Mouse (Mus musculus): ENCODE results near the gene Arrdc1. TPM values are rescaled to one million over a fixed set of nuclear protein-coding genes. Genes with fewer than 3 reads are reported as not detected.
"Not testable (repeated sequence)": the region's sequence is repeated elsewhere in the genome, so short reads cannot be mapped to it uniquely, and the experiment has no call there.

Gene Arrdc1
- polyA plus RNA-seq (2016; fragmentation: Nextera tagmentation; extraction: Ambion mirVana) = 18.9 and 20.3 TPM in 2 replicates

DNA sequence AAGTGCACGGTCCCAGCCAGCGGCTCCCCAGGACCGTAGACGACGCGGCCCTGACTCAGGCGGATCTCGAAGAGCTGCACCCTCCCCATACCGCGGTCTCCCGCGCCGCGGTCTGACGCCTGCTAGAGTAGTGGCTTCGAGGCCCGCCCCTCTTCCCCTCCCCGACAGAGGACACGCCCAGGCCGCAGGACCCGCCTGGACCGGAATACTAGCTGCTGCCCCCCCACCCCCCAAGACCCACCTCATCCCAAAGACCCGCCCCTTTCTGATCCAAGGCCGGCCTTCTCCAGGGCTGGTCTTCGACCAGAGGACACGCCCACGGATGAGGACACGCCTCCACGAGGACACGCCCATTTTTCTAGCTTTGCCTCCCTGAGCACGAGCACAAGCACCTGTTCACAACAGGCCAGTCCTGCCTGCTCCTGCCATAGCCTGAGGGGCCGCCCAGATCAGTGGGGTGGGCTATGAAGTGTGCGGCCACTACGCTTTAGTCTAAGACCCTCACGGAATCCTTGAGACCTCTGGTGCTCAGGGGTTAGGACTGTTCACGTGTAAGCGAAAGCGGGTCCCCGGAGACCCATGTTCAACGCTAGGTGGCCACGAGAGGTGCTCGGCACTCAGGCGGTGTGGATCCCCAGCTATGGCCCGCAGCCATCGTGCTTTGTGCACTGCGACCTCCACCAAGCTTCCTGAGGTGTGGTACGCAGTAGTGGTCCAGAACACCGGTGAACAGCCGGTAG is at the start of gene Arrdc1:
Gene Arrdc1, minus strand, starts transcription at position 196 of the 740 bp plus-strand sequence.
- Histone ChIP-seq H3K36me3 (no peaks in the 10 kb centered on the region), H3K4me3 (peak within 1 kb of the TSS; percentile 46), H3K4me1 (peaks cover 17% of the 10 kb centered on the region; the same call in 1 of the 2 replicates), H3K9ac (peak within 1 kb of the TSS; percentile 61), H3K27me3 (replicated peaks) (0 out of 2 replicates have a peak, but pooled peaks cover 4% of the 10 kb centered on the region), H3K27ac (no peak within 1 kb of the TSS), H3K4me2 (replicated peaks) (peak within 1 kb of the TSS; percentile 80), H3K9me3 (no peaks in the 10 kb centered on the region)
- ATAC-seq (ENCODE audit: low FRiP score, low read depth) = peak; percentile 92
- under 1% methylated on average over 49 of the region's 49 CpGs for WGBS

DNA sequence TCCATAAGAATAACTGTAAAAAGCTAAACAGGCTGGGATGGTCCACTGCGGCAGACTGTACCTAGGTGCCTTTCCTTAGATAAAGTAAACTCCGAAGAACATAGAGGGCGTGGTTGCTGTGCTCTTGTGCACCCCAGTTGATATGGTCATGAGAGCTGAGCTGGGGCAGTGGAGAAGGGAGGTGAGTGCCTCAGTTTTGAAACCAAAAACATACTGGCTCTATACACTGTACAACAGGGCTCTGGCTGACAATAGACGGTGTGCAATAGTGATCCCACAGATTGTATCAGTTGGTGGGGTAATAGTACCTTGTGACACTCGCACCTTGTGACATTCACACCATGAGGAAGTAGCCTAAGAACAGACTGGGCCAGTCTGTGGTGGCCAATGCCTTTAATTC is 41.9 kb upstream of the Arrdc1 start:
- Histone ChIP-seq H3K4me2 (replicated peaks) (no peak overlapping the region), H3K9ac (no peak overlapping the region), H3K4me3 (no peak overlapping the region), H3K27me3 (replicated peaks) (no peaks in the 10 kb centered on the region), H3K36me3 (peaks cover 10% of the 10 kb centered on the region), H3K9me3 (no peaks in the 10 kb centered on the region), H3K4me1 (peaks cover 22% of the 10 kb centered on the region), H3K27ac (no peak overlapping the region)
- no peak for ATAC-seq (ENCODE audit: low FRiP score, low read depth)
- WGBS = 92% methylated on average over 5 of the region's 5 CpGs

DNA sequence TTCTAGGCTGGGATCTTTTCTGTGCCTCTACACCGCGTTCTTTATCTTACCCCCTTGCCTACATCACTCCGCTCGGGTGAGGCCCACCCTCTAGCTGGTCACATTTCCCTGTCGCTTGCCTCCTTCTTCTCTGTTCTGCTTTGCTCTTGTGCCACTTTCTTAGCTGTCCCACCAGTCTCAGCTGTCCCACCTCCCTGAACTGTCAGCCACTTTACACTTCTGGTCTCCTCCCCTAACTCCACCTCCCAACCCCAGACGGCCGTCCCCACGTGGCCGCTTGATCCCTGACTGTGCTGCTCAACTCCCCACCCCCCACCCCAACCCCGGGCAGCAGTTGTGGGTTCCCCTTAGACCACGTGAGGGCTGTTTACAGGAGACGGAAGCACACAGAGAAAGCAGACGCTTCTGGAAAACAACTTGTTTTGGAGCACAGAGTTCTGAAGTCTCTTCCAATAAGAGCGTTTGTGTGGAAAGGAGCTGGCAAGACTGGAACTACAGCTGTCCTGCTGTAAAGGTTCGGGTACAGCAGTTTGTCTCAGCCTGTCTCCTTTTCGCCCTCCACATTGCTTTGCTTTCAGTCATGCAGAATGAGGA is 40.7 kb upstream of the Arrdc1 start, which contains the start of gene Pnpla7:
Gene Pnpla7, plus strand, starts transcription at position 330 of the 594 bp plus-strand sequence.
- H3K4me3 ChIP-seq = peak within 1 kb of the TSS; percentile 66
- 2% methylated on average over 16 of the region's 16 CpGs for WGBS
- ATAC-seq (ENCODE audit: low FRiP score, low read depth) = peak; percentile 38

DNA sequence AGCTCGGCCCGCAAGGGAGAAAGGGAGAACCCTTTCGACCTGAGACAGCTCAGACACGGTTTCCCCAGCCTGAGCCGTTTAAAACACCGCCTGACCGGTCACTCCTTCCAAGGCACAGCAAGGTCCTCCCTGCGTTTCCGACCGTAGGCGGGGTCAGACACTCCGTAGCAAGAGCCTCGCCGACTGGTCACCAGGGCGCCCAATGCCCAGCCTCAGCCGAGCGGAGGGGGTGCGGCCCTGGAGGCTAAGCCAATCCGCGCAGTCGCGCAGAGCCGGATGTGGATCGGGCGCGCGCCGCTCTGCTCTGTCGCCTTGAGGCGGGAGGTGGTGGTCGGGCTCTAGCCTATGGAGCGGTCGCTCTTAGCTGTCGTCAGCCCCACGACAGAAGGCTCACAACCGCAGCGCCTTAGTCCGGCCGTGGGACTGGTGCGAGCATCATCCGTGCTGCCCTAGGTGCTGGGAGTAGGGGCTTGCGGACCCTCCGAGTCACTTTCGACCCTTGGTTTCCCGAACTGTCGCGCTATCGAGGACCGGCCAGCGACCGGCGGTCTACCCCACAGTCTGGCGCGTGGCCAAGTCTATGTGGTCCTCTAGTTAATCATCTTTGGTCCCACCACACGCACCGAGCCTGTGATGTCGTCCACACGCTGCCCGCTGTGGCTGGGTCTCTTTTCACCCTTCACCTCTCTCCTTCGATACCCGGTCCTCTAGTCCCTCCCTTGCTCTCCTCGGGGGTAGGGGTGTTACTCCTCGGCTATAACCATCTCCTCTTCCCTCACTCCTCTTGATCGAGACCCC is 40.1 kb upstream of the Arrdc1 start, which contains the start of gene Mrpl41:
Gene Mrpl41, minus strand, starts transcription at position 193 of the 798 bp plus-strand sequence.
- Histone ChIP-seq H3K27ac (peak within 1 kb of the TSS; percentile 64), H3K4me2 (replicated peaks) (peak within 1 kb of the TSS; percentile 85), H3K9me3 (no peaks in the 10 kb centered on the region), H3K27me3 (replicated peaks) (no peaks in the 10 kb centered on the region), H3K4me1 (peaks cover 22% of the 10 kb centered on the region), H3K9ac (peak within 1 kb of the TSS; percentile 54), H3K36me3 (peaks cover 27% of the 10 kb centered on the region), H3K4me3 (peak within 1 kb of the TSS; percentile 66)
- ATAC-seq (ENCODE audit: low FRiP score, low read depth) = peak; percentile 100
- under 1% methylated on average over 64 of the region's 64 CpGs for WGBS

More for the DNA sequence above, 40.7 kb upstream of the Arrdc1 start, which contains the start of gene Pnpla7:
- Histone ChIP-seq H3K9ac (peak within 1 kb of the TSS; percentile 54), H3K9me3 (no peaks in the 10 kb centered on the region), H3K36me3 (peaks cover 20% of the 10 kb centered on the region), H3K4me2 (replicated peaks) (peak within 1 kb of the TSS; percentile 85), H3K27me3 (replicated peaks) (no peaks in the 10 kb centered on the region), H3K27ac (peak within 1 kb of the TSS; percentile 64), H3K4me1 (peaks cover 22% of the 10 kb centered on the region)

DNA sequence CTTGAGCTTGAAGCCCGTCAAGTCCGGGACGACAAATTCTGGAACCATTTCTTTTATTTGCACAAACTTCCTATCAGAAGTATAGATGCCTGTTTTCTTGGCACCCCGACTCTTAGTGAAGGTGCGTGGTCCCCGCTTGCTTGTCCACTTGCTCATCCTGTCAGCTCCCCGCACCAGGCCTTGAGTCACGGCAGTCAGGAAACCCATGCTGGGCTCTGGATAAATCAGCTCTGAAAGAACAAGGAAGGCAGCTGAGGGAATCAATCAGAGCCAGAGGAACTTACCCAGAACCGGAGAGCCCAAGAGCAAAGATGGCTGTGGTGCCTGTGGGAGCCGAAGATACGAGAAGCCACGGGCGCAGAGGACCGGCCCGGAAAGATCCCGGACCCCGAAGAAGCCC is 39.4 kb upstream of the Arrdc1 start:
- not testable (repeated sequence) for H3K9me3 ChIP-seq; H3K27ac ChIP-seq; ATAC-seq (ENCODE audit: low FRiP score, low read depth); H3K27me3 ChIP-seq (replicated peaks)
- Histone ChIP-seq H3K36me3 (peaks cover 33% of the 10 kb centered on the region), H3K4me2 (replicated peaks) (peak overlapping the region; percentile 85), H3K4me1 (peaks cover 22% of the 10 kb centered on the region), H3K4me3 (peak overlapping the region; percentile 66), H3K9ac (peak overlapping the region; percentile 54)
- WGBS = under 1% methylated on average over 17 of the region's 17 CpGs

DNA sequence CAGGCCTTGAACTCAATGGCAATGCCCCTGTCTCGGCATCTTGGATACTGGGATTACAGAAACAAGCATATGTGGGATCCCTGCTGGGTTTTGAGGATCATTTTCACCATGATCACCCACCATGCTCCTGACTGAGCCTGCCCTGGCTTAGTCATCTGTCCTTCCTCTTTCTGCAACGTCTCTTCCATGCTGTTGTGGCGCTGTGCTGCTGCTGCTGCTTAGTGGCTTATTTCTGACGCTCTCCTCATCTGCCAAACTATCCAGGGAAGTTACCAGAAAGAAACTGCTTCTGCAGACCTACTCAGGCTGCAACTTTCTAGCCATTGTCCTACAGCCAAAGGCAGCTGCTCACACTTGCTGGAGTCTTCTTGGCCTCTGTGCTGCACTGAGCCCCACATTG is 35.3 kb upstream of the Arrdc1 start:
- Histone ChIP-seq H3K36me3 (peaks cover 63% of the 10 kb centered on the region), H3K9me3 (no peaks in the 10 kb centered on the region), H3K27me3 (replicated peaks) (no peaks in the 10 kb centered on the region), H3K4me3 (no peak overlapping the region), H3K4me1 (peaks cover 13% of the 10 kb centered on the region), H3K9ac (no peak overlapping the region), H3K27ac (no peak overlapping the region), H3K4me2 (replicated peaks) (no peak overlapping the region)
- ATAC-seq (ENCODE audit: low FRiP score, low read depth) = no peak
- 90% methylated on average over 4 of the region's 4 CpGs for WGBS

DNA sequence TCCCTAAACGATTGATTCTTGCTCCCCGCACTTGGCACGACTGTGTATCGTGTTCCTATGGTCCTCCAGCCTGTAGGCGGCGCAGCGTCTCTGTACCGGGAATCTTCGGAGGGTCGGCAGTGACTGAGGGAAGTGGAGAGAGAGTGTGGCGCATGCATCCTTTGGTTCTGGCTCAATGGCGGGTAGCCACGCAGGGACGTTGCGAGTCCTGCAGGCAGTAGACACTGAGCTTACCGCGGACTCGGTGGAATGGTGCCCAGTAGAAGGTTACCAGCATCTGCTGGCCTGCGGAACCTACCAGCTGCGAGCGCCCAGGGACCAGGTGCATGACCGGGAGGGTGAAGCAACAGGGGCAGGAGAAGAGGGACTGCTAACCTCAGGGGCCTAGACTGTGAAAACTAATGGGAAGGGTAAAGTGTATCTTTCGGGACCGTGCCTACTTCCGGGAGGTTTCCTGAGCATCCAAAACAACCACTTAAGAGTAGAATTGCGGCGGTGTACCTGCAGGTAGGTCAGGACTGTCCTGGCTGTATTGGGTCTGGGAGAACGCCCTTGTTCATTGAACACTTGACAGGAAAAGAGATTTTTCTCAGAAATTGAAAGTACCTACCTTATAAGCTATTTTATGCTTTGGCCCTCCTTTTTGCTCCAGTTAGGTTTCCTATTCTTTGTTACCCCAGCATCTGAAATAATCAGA is 27.4 kb upstream of the Arrdc1 start, which contains the start of gene Dph7:
Gene Dph7, plus strand, starts transcription at position 97 of the 697 bp plus-strand sequence.
- Histone ChIP-seq H3K27me3 (replicated peaks) (no peaks in the 10 kb centered on the region), H3K4me1 (peaks cover 11% of the 10 kb centered on the region), H3K4me2 (replicated peaks) (peak within 1 kb of the TSS; percentile 73), H3K4me3 (peak within 1 kb of the TSS; percentile 84), H3K36me3 (peaks cover 47% of the 10 kb centered on the region), H3K9me3 (no peaks in the 10 kb centered on the region), H3K27ac (no peak within 1 kb of the TSS), H3K9ac (peak within 1 kb of the TSS; percentile 72)
- WGBS = 2% methylated on average over 28 of the region's 28 CpGs
- peak; percentile 93 for ATAC-seq (ENCODE audit: low FRiP score, low read depth)

DNA sequence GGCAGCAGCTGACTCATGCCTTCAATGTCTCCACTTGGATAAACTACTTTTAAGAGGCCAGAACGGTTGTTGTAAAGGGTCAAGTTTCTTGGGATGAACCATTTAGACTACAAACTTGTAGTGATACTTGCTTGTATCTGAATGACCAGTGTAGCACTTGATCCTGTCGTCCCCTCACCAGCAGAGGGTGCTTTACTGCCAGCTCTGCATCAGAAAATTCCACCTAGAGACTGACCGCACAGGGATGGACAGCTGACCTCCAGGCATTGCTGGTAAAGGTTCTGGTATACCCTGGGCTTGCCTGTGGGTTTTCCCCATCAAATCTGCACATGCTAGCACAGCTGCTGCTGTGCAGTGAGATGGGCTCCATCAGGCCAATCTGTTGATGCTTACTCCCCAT is 25.9 kb upstream of the Arrdc1 start:
- no peaks in the 10 kb centered on the region for H3K9me3 ChIP-seq
- H3K27me3 ChIP-seq (replicated peaks) = no peaks in the 10 kb centered on the region
- H3K4me3 ChIP-seq = no peak overlapping the region
- H3K27ac ChIP-seq = no peak overlapping the region
- H3K4me1 ChIP-seq = peaks cover 11% of the 10 kb centered on the region
- H3K9ac ChIP-seq = no peak overlapping the region
- ATAC-seq (ENCODE audit: low FRiP score, low read depth) = no peak
- peaks cover 50% of the 10 kb centered on the region for H3K36me3 ChIP-seq
- no peak overlapping the region for H3K4me2 ChIP-seq (replicated peaks)
- WGBS = 36% methylated on average over 3 of the region's 3 CpGs

DNA sequence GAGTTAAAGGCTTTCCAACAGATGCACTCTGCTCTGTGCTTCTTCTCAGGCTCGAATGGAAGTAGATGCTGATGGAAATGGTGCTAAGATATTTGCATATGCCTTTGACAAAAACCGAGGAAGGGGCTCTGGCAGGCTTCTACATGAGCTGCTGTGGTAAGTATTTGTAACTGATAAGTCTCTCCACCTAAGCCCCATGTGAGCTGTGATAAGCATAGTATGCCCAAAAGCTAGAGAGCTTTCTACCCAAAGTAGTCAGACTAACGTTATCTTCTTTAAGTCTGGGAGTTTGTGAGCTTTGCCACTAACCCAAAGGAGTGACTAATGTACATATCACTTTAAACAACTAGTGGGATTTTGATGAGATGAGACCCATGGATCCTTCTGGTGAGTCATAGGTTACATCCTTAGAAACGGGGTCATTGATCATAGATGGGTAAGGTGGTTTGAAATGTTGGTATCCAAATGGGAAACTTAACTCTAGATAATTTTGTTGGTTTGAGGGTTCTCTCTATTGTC is 17.5 kb upstream of the Arrdc1 start:
- H3K36me3 ChIP-seq = peaks cover 53% of the 10 kb centered on the region
- no peak overlapping the region for H3K4me3 ChIP-seq
- ATAC-seq (ENCODE audit: low FRiP score, low read depth) = no peak

DNA sequence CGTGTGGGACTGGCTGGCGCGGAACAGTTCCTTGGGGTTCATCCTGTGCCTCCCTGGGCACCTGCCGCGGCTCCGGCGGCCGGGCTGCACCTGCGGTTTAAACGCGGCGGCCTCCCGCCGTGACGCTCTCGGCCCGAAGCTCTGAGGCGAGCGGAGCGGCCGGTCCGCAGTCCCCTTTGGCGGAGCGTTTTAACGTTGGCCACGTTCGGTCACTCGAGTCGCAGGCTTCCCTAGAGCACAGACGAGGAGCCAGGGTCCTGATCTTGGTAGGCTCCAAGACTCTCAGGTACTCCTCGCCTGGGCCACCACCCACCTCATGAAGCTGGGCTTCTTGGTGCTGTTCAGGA is 15.1 kb upstream of the Arrdc1 start:
- WGBS = under 1% methylated on average over 31 of the region's 31 CpGs
- peak; percentile 46 for ATAC-seq (ENCODE audit: low FRiP score, low read depth)

More for the DNA sequence above, 17.5 kb upstream of the Arrdc1 start:
- H3K9ac ChIP-seq = no peak overlapping the region
- no peak overlapping the region for H3K4me2 ChIP-seq (replicated peaks)
- 86% methylated on average over 4 of the region's 4 CpGs for WGBS
- peaks cover 10% of the 10 kb centered on the region for H3K4me1 ChIP-seq
- H3K9me3 ChIP-seq = no peaks in the 10 kb centered on the region
- H3K27me3 ChIP-seq (replicated peaks) = no peaks in the 10 kb centered on the region
- H3K27ac ChIP-seq = no peak overlapping the region

More for the DNA sequence above, 15.1 kb upstream of the Arrdc1 start:
- peaks cover 10% of the 10 kb centered on the region for H3K4me1 ChIP-seq
- peak overlapping the region; percentile 91 for H3K9ac ChIP-seq
- H3K9me3 ChIP-seq = no peaks in the 10 kb centered on the region
- H3K27ac ChIP-seq = peak overlapping the region; percentile 42; the same call in 1 of the 2 replicates
- H3K27me3 ChIP-seq (replicated peaks) = no peaks in the 10 kb centered on the region
- peak overlapping the region; percentile 96 for H3K4me2 ChIP-seq (replicated peaks)
- H3K36me3 ChIP-seq = peaks cover 34% of the 10 kb centered on the region
- H3K4me3 ChIP-seq = peak overlapping the region; percentile 97
